Mouse (Mus musculus) embryo, embryonic 10.5 days (tissue): ENCODE measurements at regions not wholly inside any gene's neighbourhood (a gene's known extent, or its start where the extent isn't known, plus 50 kb on each side); places are given as distances from the start of the nearest gene placed in this dataset.

Source experiments
- DNase-seq: peaks from one replicate; pipeline ENCODE4 v3.0.0-alpha.2; 2015; ENCODE audit warnings: low spot score

DNA sequence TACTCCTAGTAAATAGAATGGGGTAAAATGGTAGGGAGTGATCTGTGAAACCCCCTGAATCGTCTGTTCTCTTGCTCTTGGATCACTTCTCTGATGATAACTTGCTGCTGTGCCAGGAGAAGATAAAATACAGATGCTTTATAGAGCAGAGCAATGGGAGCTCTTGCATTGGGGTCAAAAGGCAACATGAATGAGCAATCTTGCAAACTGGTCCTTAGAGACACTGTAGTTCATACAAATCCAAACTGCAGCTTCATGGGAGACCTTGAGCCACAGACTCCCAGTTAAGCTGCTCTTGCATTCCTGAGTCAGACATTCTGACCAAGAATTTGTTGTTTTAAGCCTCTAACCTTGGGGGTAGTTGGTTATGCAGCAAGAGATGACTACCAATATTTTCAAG lies 328.9 kb upstream of the Tnp1 start:
- DNase-seq = no peak

- DNase-seq = no peak
Measured at GRCm38 (mm10) chr1:73341911-73342310, 326.2 kb upstream of the Tnp1 start.

DNA sequence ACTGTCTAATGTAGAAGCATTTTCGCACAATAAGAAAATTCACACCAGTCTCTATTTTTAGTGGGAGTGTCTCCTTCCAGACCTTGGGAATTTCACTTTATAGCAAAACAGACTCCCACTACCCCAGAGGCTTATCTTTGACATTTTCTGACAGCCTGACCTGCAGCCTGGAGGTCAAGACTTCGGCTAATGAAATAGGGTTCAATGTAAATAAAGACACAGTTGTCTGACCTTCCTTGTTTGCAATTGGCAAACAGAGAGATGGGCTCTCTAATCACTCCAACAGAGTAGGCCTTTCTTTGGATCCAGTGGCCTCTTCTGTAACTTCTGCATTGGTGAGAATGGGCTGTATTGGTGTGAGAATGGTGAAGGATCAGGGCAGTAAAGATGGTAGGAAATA lies 321.7 kb upstream of the Tnp1 start:
- DNase-seq = peak; percentile 19

DNA sequence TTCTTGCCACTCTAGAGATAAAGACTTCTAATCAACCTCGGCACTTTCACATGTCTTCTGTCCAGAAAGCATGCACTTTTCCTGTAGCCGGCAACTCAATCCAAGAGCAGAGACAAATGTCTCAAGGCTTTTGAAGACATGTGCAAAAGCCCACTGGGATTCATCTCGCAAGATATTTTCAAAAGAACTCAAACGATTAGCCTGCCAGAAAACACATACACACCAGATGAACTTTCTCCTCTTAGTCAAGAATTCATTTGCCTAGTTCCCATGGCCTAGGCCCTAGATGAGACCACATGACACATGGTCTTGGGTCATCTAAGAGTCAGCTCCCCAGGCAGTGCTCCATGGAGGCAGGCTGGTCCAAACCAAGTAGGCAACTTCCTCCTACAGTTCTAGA lies 293.8 kb upstream of the Tnp1 start:
- no peak for DNase-seq

GRCm38 (mm10) chr1:73308420-73308819 lies 292.7 kb upstream of the Tnp1 start:
- DNase-seq = no peak

DNA sequence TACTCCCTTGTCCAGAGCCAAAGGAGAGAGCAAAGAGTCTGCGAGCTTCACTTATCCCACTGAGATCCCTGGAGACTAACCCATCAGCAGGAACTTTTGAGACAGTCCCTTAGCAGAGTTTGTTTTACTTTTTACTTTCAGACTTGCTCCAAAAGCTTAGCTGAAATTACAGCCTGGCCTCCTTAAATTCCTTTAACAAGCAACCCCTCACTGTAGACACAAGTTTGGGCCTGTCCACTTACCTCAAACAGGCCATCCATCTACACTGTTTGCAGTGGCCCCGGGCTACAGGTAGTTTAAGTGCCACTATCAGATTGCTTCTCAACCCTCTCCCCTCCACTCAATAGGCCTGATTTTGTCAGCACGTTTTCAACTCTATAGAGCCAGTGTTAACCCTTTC lies 291.5 kb upstream of the Tnp1 start:
- DNase-seq = peak; percentile 58

- DNase-seq = no peak
Measured at GRCm38 (mm10) chr1:73299978-73300688, 284.4 kb upstream of the Tnp1 start.

DNA sequence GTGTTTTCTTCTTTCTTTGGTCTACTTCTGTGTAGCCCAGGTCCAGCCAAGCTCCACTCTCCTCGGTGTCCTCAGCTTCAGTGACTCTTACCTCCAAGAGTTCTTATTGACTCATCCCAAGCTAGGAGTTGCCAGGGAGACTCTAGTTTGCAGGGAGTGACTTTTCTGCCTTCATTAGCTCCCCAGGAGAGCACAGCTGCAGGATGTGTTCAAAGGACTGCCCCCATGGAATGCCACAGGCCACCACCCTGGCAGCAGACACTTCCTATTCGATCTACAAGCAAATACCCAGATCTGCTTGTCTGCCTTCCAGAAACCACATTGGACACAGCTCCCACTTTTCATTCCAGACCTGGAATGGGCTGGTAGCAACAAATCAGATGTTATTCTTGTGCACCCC lies 269.6 kb upstream of the Tnp1 start:
- DNase-seq = no peak

DNA sequence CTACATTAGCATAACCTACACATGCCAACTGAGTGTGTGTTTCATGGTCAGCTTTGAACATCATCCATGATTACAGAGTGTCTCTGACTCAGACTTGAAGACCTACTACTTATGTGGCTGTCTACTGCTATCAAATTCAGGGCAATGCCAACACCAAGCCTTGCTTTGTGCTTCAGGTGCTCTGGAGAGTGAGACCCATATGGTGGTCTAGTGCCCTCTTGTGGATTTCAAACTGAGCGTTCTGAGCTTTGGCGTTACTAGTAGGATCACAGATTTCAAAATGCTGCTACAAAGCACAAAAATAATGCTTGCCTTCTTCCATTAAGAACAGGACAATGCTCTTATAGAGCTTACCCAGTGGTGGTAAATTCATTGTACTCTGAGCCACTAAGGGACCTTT lies 258.8 kb upstream of the Tnp1 start:
- DNase-seq = peak; percentile 70

DNA sequence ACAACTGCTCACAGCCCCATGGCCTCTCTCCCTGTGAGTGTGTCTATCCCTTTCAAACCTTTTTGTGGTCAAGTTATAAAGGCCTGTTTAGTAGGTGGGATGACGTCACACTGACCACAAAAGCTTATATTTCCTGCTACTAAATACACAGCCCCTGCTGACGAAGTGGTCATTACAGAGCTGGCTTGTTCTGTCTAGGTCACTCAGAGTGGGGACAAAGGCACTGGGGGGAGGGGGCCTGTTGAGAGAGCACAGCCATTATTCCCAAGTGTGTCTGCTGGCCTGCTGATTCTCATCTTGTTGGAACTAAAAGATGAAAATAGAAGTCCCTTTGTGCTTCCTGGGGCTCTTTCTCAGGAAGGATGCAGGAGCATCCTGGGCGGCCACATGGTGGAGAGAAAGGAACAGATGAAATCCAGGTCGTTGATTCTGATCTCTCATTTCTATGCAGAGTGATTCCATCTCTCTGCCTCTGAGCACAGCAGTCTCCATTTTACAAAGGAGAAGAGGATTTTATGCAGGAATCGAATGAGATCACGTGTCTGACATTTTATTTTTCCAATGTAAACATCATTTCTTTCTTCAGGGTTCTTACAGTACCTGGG lies 255.2 kb upstream of the Tnp1 start:
- DNase-seq = peak; percentile 80

- DNase-seq = no peak
Measured at GRCm38 (mm10) chr1:73269051-73269755, 253.5 kb upstream of the Tnp1 start.

DNA sequence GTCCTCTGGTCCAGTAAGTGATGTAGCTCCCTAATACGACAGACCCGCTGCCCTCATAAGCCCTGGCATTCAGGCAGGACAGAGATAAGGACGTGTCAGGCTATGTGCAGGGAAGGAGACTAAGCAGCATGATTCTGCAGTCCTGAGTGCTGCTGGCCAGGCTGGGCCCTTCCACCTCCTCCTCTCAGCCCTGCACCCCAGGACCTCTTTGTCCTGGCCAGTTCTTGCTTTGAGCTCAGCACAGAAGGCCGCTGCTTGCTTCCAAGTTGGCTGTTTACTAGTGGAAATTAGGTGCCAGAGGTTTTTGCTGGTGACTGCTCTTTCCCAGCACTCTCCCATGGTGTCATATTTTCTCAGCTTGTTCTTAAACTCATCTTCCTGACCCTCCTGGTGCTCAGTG lies 249.3 kb upstream of the Tnp1 start:
- DNase-seq = no peak

DNA sequence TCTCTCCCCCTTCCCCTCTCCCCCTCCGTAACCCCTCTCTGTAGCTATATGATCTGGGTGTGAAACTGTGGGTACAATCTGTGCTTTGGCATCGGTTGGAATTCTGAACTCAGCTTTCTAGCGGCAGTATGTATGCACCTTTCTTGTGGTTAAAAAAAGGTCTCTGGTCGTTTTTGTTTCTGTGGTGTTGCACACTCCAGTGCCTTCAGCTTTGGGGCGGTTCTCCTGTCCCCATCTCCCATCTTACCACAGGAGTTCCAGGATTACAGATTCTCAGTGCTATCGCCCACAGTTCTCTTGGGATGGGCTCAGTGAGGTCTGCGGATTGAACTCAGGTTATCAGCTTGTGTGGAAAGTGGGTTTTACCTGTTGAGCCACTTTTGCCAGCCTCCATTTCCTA lies 248.5 kb upstream of the Tnp1 start:
- DNase-seq = no peak

GRCm38 (mm10) chr1:73259525-73260098 lies 243.9 kb upstream of the Tnp1 start:
- no peak for DNase-seq

- DNase-seq = no peak
Measured at GRCm38 (mm10) chr1:73257263-73257662, 241.6 kb upstream of the Tnp1 start.

DNA sequence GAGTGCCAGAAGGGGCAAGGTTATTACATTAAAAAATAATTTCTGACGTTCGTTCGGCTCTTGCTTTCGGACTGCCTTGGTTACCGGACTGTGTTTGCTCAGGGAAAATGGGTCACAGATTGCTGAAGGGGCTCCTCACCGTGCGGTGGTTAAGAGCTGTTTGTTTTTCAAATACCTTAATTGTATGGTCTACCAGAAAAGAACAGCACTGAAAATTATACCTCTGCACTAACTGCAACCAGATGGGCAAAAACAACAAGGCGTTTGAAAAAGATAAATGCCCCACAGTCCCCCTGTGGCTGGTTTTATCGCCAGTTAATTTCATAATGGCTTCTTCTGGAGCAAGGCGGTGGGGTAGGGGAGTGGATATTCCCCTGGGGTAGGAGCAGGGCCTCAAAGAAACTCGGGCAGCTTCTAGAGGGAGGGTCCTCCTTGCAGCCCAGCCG lies 236.2 kb upstream of the Tnp1 start:
- peak; percentile 73 for DNase-seq

- DNase-seq = no peak
Measured at GRCm38 (mm10) chr1:73244016-73244415, 228.3 kb upstream of the Tnp1 start.

DNA sequence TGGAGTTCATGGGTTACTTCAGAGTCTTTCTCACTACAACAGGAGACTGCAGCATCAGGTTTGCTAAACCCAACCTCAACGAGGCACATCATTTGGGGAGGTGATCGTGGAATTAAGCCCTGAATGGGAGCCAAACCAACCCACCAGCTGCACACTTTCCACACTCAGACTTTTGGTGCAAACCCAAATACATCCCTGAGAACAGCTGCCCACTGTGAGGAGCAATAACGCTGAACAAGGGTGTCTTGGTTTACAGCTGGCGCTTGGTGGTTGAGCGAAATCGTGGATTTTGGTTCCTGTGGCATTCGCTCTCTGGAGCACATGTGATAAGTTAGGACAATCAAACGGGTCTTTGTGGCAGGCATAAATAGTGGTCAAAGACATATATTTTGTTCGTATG lies 226.6 kb upstream of the Tnp1 start:
- DNase-seq = no peak

DNA sequence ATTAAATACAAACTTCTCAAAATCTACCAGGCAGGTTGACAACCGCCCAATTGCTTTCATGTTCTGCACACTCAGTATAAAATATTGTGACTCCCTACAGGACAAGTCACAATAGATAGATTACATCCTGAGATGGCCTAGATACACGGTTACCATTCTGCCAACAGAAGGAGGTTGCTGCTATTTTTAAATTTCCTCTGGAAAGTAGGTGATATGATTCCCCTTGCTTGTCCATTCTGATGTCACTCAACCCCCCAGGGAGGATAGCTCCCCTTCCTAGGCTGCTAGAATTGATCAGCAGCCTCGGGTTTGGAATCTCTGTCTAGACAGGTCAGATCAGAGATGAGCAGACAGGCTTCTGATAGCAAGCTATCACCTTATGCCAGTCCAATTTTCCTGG lies 221.2 kb upstream of the Tnp1 start:
- no peak for DNase-seq

- DNase-seq = no peak
Measured at GRCm38 (mm10) chr1:73233636-73234035, 217.9 kb upstream of the Tnp1 start.

DNA sequence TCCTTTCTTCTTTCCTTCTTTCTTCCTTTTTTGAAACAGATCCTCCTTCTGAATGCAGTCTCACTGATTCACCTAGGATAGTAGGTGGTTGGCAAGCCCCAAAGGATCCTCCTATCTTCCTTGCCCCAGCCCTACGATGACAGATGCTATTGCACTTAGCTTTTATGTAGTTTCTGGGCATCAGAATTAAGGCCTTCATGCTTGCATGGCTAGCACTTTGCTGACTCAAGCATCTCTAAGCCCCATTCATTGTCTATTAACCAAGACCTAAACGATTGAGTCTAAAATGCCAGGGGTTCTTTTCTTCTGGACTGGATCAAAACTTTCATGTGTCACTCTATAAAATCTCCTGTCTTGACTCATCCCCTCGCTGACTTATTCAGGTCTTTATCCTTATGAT lies 217.3 kb upstream of the Tnp1 start:
- DNase-seq = no peak

- DNase-seq = no peak
Measured at GRCm38 (mm10) chr1:73230611-73231010, 214.9 kb upstream of the Tnp1 start.

DNA sequence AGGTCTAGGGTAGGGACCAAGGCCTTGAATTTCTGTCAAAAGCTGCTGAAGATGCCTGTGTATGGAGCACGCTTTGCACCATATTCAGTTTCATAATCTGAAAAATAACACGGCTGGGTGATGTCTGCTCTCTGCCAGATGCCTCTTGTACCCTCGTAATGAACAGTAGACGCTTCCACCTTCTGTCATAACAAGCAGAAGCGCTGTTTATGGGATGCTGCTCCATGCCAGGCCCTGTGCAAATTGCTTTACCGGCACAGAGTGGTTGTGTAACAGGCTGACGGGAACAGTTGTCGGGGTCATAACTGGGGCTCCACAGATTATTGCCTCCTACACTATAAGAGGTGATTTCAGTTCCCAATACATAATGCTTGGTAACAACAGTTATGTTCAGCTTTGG lies 211.5 kb upstream of the Tnp1 start:
- DNase-seq = no peak
